Mouse (Mus musculus) heart, postnatal 0 days (tissue): ENCODE results near the gene Cdx2. TPM values are rescaled to one million over a fixed set of nuclear protein-coding genes. Genes with fewer than 3 reads are reported as not detected.

Experiments used
- ATAC-seq: fragments of 200-750 bp; cut with Nextera tagmentation; 2 replicates; pipeline ENCODE4 v1.8.0; 2017; ENCODE audit warnings: low read depth, moderate number of reproducible peaks, moderate library complexity; ENCODE audit not compliant: insufficient read depth
- DNase-seq: peaks from one replicate; pipeline ENCODE4 v3.0.0-alpha.2; 2016; ENCODE audit warnings: low spot score
- H3K27ac ChIP-seq: fragments of 300-500 bp; sonication (generic); 2 replicates; pipeline ENCODE4 v1.5.1; 2014; ENCODE audit warnings: low read depth, mild to moderate bottlenecking
- H3K27me3 ChIP-seq: fragments of 300-500 bp; sonication (generic); 2 replicates; pipeline ENCODE4 v1.6.1; 2014; ENCODE audit warnings: low read length, mixed read lengths; ENCODE audit not compliant: control insufficient read depth, insufficient read depth
- H3K36me3 ChIP-seq: fragments of 300-500 bp; sonication (generic); replicated peaks from 2 replicates; pipeline ENCODE4 v1.6.1; 2014; ENCODE audit warnings: low read length, mixed read lengths; ENCODE audit not compliant: control insufficient read depth, insufficient read depth
- H3K4me1 ChIP-seq: fragments of 300-500 bp; sonication (generic); 2 replicates; pipeline ENCODE4 v1.6.1; 2014; ENCODE audit warnings: antibody characterized with exemption; ENCODE audit not compliant: control insufficient read depth, insufficient read depth
- H3K4me2 ChIP-seq: fragments of 300-500 bp; sonication (generic); 2 replicates; pipeline ENCODE4 v1.6.1; 2014; ENCODE audit warnings: low read depth, mild to moderate bottlenecking, low read length, moderate library complexity
- H3K4me3 ChIP-seq: fragments of 300-500 bp; sonication (generic); 2 replicates; pipeline ENCODE4 v1.5.1; 2014; ENCODE audit warnings: low read depth, low read length
- H3K9ac ChIP-seq: fragments of 300-500 bp; sonication (generic); replicated peaks from 2 replicates; pipeline ENCODE4 v1.6.1; 2014; ENCODE audit warnings: low read depth, low read length, mixed read lengths
- H3K9me3 ChIP-seq: fragments of 300-500 bp; sonication (generic); replicated peaks from 2 replicates; pipeline ENCODE4 v1.6.1; 2016; ENCODE audit warnings: low read length; ENCODE audit not compliant: control insufficient read depth
- CTCF ChIP-seq: IDR thresholded peaks from 2 replicates; pipeline ENCODE4 v1.5.1; 2016; ENCODE audit warnings: antibody characterized with exemption, control low read depth, low read depth
- EP300 ChIP-seq: IDR thresholded peaks from 2 replicates; pipeline ENCODE4 v1.6.1; 2016; ENCODE audit warnings: antibody characterized with exemption, low read depth
- WGBS: fragments of 180-500 bp; shearing (Covaris S2); extraction: QIAGEN DNeasy Blood & Tissue Kit; methylation state at CpG from one replicate; pipeline ENCODE4 v1.1.7; 2014; 5-methylcytosine and 5-hydroxymethylcytosine counted together
- polyA plus RNA-seq: library from polyadenylated mRNA; unstranded; fragments of >200 nt; fragmentation: Nextera tagmentation; extraction: Ambion mirVana; gene quantifications from 2 replicates; pipeline ENCODE4 v1.2.1, GENCODE M21; 2015
- total RNA-seq: library from RNA; depleted of rRNA; stranded (reverse); fragments of >200 nt; gene quantifications from 2 replicates; pipeline ENCODE4 v1.2.3, GENCODE M21; 2014; ENCODE audit warnings: low replicate concordance

Gene Cdx2
- total and polyA plus RNA-seq, 2 experiments from 2014 or later = not detected

GRCm38 (mm10) chr5:147323237-147323917 lies 16.3 kb upstream of the Cdx2 start:
- no peak for TF ChIP-seq EP300
- peak; percentile 74 for TF ChIP-seq CTCF
- peak; percentile 34 for DNase-seq
- no peak; the same call in 1 of the 2 replicates for ATAC-seq
- WGBS = 8% methylated on average over 17 of the region's 17 CpGs
- H3K27me3 ChIP-seq = peaks cover 43% of the 10 kb centered on the region
- no peak overlapping the region for H3K27ac ChIP-seq
- no peak overlapping the region for H3K4me3 ChIP-seq
- no peaks in the 10 kb centered on the region for H3K4me1 ChIP-seq
- H3K36me3 ChIP-seq = no peaks in the 10 kb centered on the region
- H3K9me3 ChIP-seq = no peaks in the 10 kb centered on the region
- H3K4me2 ChIP-seq = no peak overlapping the region
- H3K9ac ChIP-seq = no peak overlapping the region

- Histone ChIP-seq H3K27me3 (peaks cover 55% of the 10 kb centered on the region), H3K4me2 (no peak within 1 kb of the TSS), H3K9me3 (no peaks in the 10 kb centered on the region), H3K9ac (no peak within 1 kb of the TSS), H3K4me1 (no peaks in the 10 kb centered on the region), H3K4me3 (no peak within 1 kb of the TSS), H3K36me3 (no peaks in the 10 kb centered on the region), H3K27ac (no peak within 1 kb of the TSS)
- TF ChIP-seq CTCF (no peak), EP300 (no peak)
- 62% methylated on average over 8 of the region's 8 CpGs for WGBS
- ATAC-seq (no peak), DNase-seq (no peak)
Measured at GRCm38 (mm10) chr5:147322183-147322582, 15.1 kb upstream of the Cdx2 start, which contains the start of gene Urad. Gene Urad, minus strand, starts transcription at chr5:147322440.

- no peak overlapping the region for H3K9ac ChIP-seq
- no peaks in the 10 kb centered on the region for H3K36me3 ChIP-seq
- H3K4me2 ChIP-seq = no peak overlapping the region
- no peaks in the 10 kb centered on the region for H3K9me3 ChIP-seq
- no peaks in the 10 kb centered on the region for H3K4me1 ChIP-seq
- peak; percentile 47; the same call in 1 of the 2 replicates for ATAC-seq
- DNase-seq = peak; percentile 81
- peaks cover 77% of the 10 kb centered on the region for H3K27me3 ChIP-seq
- no peak overlapping the region for H3K27ac ChIP-seq
- H3K4me3 ChIP-seq = no peak overlapping the region
- TF ChIP-seq EP300 (no peak), CTCF (peak; percentile 86)
Measured at GRCm38 (mm10) chr5:147319653-147320052, 12.6 kb upstream of the Cdx2 start.

DNA sequence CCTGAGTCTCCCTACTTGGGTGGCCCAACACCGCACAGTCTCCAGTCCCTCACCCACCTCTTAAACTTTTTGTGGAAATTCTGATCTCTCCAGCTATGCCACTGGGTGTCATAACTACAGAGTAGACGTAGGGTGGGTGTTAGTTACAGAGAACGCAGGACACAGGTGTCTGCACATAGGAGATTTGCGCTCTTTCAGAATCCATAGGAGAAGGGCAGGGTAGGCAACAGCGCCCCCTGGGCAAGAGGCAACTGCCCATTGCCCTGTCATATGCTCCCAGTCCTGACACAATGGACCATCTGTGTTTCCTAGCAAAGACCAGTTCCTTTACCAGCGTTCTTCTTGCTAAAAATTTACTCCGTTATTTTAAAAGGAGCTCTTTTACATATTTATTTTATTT lies 10.9 kb upstream of the Cdx2 start:
- H3K4me3 ChIP-seq = no peak overlapping the region
- no peaks in the 10 kb centered on the region for H3K9me3 ChIP-seq
- H3K9ac ChIP-seq = no peak overlapping the region
- H3K27me3 ChIP-seq = peaks cover 90% of the 10 kb centered on the region
- no peaks in the 10 kb centered on the region for H3K36me3 ChIP-seq
- DNase-seq (no peak), ATAC-seq (no peak)
- TF ChIP-seq EP300 (no peak), CTCF (peak; percentile 16)
- WGBS = 22% methylated on average over 7 of the region's 7 CpGs
- no peaks in the 10 kb centered on the region for H3K4me1 ChIP-seq
- H3K27ac ChIP-seq = no peak overlapping the region
- H3K4me2 ChIP-seq = no peak overlapping the region

GRCm38 (mm10) chr5:147317321-147317720 lies 10.3 kb upstream of the Cdx2 start:
- Histone ChIP-seq H3K4me1 (no peaks in the 10 kb centered on the region), H3K27ac (no peak overlapping the region), H3K9ac (no peak overlapping the region), H3K36me3 (no peaks in the 10 kb centered on the region), H3K4me2 (no peak overlapping the region), H3K4me3 (no peak overlapping the region), H3K9me3 (no peaks in the 10 kb centered on the region), H3K27me3 (peaks cover 91% of the 10 kb centered on the region)
- WGBS = 5% methylated on average over 7 of the region's 7 CpGs
- DNase-seq = no peak
- no peak for ATAC-seq
- TF ChIP-seq CTCF (no peak), EP300 (no peak)
